Mouse (Mus musculus): ENCODE data around the gene Dbil5. TPM values are rescaled to one million over a fixed set of nuclear protein-coding genes. Genes with fewer than 3 reads are reported as not detected.

Dbil5 gene
- polyA plus RNA-seq, 1 experiment from 2014 or later: 0.38 TPM

DNA sequence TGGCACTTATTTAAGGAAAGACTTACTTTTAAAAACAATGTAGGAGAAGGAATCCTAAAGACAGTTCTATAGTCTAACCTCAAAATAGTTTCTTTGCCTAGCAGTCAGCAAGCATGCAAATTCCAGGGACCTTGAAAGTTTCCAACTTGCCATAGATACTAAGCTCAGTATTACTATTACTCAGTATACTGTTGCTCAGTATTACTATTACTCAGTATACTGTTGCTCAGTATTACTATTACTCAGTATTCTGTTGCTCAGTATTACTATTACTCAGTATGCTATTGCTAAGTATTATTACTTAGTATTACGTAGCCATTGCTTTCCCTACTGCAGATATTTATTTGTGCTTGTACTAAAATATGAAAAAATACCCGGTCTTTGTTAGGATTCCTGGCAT is 22.3 kb downstream of the Dbil5 start:
- no peak for ATAC-seq (ENCODE audit: low FRiP score)

DNA sequence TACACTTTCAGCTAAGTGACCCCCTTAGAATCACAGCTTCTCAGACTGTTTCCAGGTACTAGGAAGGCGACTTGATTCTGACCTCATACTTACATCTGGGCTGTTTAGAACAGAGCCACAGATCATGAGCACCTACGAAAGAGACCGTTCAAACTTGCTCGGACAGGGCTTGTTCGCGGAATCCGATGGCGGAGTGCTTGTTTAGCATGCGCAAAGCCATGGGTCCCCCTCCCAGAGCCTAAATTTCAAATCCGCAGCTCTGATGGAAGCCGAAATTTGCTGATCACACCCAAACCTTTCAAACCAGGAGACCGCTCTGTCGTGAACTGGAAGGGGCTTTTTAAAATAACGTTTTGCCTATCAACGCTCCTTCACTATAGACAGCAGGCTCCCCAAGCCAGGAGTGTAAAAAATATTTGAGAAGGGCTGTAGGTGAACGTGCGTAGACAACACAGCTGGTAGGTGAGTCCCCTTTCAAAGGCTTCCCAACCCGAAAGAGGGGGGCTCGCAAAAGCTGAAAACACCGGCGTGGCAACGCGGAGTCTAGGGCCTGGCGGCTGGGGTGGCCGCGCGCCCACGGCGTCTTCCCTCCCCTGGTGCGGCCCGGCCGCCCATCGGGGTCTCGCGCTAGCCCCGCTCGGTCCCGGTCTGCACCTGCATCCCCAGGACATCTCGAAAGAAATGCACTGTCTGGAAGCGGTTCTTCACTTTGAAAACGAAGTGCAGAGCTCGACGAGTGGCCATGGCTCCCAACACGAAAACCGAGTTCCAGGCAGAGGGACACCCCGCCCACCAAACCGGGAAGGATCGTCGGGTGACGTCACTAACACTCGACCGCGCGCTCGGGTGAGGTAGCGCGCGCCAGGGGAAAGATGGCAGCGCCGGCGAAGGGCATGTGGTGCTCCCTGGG is 25.7 kb downstream of the Dbil5 start, which contains the start of the genes Mrm3 and Glod4:
TSS of gene Mrm3 (plus strand) at position 815 of the 910 bp plus-strand sequence.
TSS of gene Glod4 (minus strand) at position 825 of the 910 bp plus-strand sequence.
- Histone ChIP-seq H3K27ac (replicated peaks) (peak within 1 kb of the TSS; percentile 90), H3K9me3 (replicated peaks) (no peaks in the 10 kb centered on the region), H3K4me2 (peak within 1 kb of the TSS; percentile 81), H3K9ac (replicated peaks) (peak within 1 kb of the TSS; percentile 90), H3K27me3 (replicated peaks) (no peaks in the 10 kb centered on the region), H3K4me3 (replicated peaks) (peak within 1 kb of the TSS; percentile 95), H3K36me3 (peaks cover 23% of the 10 kb centered on the region), H3K4me1 (peaks cover 40% of the 10 kb centered on the region)
- under 1% methylated on average over 60 of the region's 61 CpGs for WGBS
- ATAC-seq (ENCODE audit: low FRiP score): peak; percentile 90

More for the DNA sequence above, 22.3 kb downstream of the Dbil5 start:
- H3K9ac ChIP-seq (replicated peaks): no peak overlapping the region
- H3K27ac ChIP-seq (replicated peaks): no peak overlapping the region
- peaks cover 45% of the 10 kb centered on the region for H3K36me3 ChIP-seq
- WGBS: 96% methylated on average over 2 of the region's 2 CpGs
- H3K9me3 ChIP-seq (replicated peaks): no peaks in the 10 kb centered on the region
- H3K4me1 ChIP-seq: peaks cover 27% of the 10 kb centered on the region
- no peak overlapping the region for H3K4me2 ChIP-seq
- no peaks in the 10 kb centered on the region for H3K27me3 ChIP-seq (replicated peaks)
- H3K4me3 ChIP-seq (replicated peaks): no peak overlapping the region

DNA sequence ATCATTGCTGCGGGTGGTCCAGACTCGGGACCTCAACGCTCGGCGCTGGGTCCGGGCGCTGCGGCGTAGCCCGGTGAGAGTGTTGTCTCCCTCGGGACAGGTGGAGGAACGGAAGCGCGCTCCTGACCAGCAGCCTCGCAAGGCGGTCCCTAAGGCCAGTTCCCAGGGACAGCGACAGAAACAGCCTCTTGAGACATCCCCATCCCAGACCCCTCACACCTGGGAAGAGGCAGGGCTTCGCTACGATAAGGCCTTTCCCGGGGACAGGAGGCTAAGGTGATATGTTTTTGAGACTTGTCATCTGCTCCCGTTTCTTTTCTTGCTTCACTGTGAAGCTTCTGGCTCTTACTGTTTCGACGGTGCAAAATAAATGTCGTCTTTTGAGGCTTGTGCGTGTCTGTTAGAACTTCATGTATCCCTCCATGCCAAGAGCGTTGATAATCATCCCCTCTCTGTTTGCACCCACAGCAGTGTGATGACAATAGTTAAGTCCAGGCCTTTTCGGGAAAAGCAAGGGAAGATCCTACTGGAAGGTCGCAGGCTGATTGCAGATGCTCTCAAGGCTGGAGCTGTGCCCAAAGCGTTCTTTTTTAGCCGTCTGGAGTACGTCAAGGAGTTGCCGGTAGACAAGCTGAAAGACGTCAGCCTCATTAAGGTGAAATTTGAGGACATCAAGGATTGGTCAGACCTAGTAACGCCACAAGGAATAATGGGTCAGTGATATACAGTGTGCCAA is 26.6 kb downstream of the Dbil5 start:
- Histone ChIP-seq H3K27ac (replicated peaks) (peak overlapping the region; percentile 90), H3K4me3 (replicated peaks) (peak overlapping the region; percentile 95), H3K4me2 (peak overlapping the region; percentile 81), H3K4me1 (peaks cover 40% of the 10 kb centered on the region), H3K9me3 (replicated peaks) (no peaks in the 10 kb centered on the region), H3K36me3 (peaks cover 26% of the 10 kb centered on the region), H3K27me3 (replicated peaks) (no peaks in the 10 kb centered on the region), H3K9ac (replicated peaks) (peak overlapping the region; percentile 90)
- 3% methylated on average over 34 of the region's 34 CpGs for WGBS
- ATAC-seq (ENCODE audit: low FRiP score): peak; percentile 67

DNA sequence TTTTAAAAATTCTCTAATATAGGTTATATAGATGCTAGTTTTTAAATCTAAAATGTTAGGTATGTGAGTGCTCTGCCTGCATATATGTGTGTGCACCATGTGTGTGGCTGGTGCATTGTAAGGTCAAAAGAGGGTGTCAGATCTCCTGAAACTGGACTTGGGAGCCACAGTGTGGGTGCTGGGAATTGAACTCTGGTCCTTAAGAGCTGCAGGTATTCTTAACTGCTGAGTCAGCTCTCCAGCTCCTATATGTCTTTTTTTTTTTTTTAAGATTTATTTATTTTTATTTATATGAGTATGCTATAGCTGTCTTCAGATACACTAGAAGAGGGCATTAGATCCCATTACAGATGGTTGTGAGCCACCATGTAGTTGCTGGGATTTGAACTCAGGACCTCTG is 29.0 kb downstream of the Dbil5 start:
- no peak overlapping the region for H3K4me2 ChIP-seq
- no peak overlapping the region for H3K9ac ChIP-seq (replicated peaks)
- ATAC-seq (ENCODE audit: low FRiP score): no peak
- H3K4me1 ChIP-seq: peaks cover 37% of the 10 kb centered on the region
- no peaks in the 10 kb centered on the region for H3K27me3 ChIP-seq (replicated peaks)
- no peak overlapping the region for H3K27ac ChIP-seq (replicated peaks)
- H3K36me3 ChIP-seq: peaks cover 29% of the 10 kb centered on the region
- no peaks in the 10 kb centered on the region for H3K9me3 ChIP-seq (replicated peaks)
- H3K4me3 ChIP-seq (replicated peaks): no peak overlapping the region

DNA sequence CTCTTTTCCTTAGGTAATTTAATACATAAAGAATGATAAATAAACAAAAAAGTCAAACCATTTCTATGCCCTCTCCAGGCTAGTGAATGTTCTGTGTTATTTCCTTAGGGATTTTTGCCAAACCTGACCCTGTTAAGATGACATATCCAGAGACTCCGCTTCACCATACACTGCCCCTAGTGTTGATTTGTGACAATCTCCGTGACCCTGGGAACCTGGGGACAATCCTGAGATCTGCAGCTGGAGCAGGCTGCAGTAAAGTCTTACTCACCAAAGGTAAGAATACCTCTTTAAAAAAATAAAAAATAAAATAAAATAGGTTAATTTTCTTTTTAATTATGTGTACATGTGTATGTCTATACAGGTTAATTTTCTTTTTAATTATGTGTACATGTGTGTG is 29.8 kb downstream of the Dbil5 start:
- H3K4me3 ChIP-seq (replicated peaks): no peak overlapping the region
- H3K27me3 ChIP-seq (replicated peaks): no peaks in the 10 kb centered on the region
- H3K27ac ChIP-seq (replicated peaks): no peak overlapping the region
- H3K36me3 ChIP-seq: peaks cover 29% of the 10 kb centered on the region
- no peak overlapping the region for H3K4me2 ChIP-seq
- H3K9me3 ChIP-seq (replicated peaks): no peaks in the 10 kb centered on the region
- 54% methylated on average over 2 of the region's 2 CpGs for WGBS
- peaks cover 31% of the 10 kb centered on the region for H3K4me1 ChIP-seq
- ATAC-seq (ENCODE audit: low FRiP score): no peak
- no peak overlapping the region for H3K9ac ChIP-seq (replicated peaks)

DNA sequence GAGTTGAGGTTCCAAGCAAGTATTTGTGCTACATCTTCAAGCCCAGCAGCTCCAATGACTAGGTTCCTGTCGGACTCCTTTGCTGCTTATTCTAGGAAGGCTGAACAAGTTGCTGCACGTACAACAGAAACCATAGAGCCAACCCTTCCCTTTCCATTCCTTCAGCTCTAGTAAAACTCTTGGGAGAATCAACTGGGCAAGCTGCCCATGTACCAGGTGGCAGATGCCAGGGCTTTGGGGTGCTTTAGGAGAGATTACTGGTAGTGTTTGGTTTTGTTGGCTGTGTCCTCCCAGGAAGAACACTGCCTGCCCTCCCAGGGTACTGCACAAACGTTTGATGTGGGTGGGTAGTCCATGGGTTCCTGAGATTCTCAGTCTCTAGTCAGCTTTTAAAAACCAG is 34.6 kb downstream of the Dbil5 start:
- Histone ChIP-seq H3K4me3 (replicated peaks) (no peak overlapping the region), H3K4me1 (peaks cover 18% of the 10 kb centered on the region), H3K27me3 (replicated peaks) (no peaks in the 10 kb centered on the region), H3K4me2 (no peak overlapping the region), H3K9ac (replicated peaks) (no peak overlapping the region), H3K36me3 (peaks cover 29% of the 10 kb centered on the region), H3K9me3 (replicated peaks) (no peaks in the 10 kb centered on the region), H3K27ac (replicated peaks) (no peak overlapping the region)
- WGBS: 55% methylated on average over 3 of the region's 3 CpGs
- ATAC-seq (ENCODE audit: low FRiP score): no peak

DNA sequence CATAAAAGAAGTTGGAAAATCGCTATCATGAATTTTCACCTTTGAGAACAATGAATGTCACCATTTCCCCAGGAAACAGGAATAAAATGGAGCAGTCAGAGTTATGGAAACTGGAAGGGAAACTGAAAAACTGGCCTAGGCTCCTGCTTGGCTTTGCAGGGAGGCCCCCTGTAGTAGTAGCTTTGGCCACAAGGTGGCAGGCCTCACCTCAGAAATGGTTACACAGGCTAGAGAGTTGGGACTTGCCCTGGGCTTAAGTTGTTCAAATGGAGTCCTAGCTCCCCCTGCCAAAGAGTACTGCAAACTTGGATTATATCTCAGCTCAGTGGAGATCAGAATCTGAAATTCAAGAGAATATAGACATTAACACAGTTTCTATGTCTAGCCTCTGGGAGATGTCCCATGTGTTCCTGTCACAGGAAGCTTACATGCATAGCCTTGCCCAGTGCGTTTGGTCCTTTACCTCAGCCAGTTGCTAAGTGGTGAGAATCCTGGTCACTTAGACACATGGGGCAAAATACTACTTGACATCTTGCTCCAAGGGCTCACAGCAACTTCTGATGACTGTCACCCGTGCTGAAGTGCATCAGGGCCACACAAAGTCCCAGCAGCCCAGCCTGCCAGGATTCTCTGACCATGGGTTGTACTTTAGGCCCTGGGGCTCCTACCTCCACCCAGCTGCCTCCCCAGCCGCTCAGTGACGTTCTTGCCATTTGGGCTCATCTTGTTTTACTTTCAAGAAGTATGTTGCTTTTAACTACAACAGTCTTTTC is 35.9 kb downstream of the Dbil5 start:
- Histone ChIP-seq H3K4me2 (no peak overlapping the region), H3K4me3 (replicated peaks) (no peak overlapping the region), H3K27me3 (replicated peaks) (no peaks in the 10 kb centered on the region), H3K4me1 (peaks cover 18% of the 10 kb centered on the region), H3K9me3 (replicated peaks) (no peaks in the 10 kb centered on the region), H3K9ac (replicated peaks) (no peak overlapping the region), H3K27ac (replicated peaks) (0 out of 2 replicates have a peak overlapping the region, but pooled peaks have one; percentile 6), H3K36me3 (peaks cover 33% of the 10 kb centered on the region)
- WGBS: 41% methylated on average over 5 of the region's 5 CpGs
- ATAC-seq (ENCODE audit: low FRiP score): peak; percentile 57; the same call in 1 of the 2 replicates

DNA sequence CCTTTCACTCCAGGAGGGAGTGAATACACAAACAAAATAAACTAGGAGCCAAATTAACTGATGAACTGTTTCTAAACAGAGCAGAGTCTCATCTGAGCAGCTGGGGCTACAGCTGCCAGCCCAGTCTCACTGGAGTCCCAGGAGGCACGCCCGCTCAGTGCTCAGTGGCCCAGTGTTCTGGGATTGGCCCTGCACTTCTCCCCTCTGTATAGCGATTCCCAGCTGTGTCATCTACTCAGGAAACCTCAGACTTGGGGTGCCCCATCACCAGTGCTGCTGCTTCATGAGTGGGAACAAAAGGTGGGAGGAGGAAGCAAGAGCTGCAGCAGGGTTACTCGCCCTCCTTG is 36.5 kb downstream of the Dbil5 start:
- 0 out of 2 replicates have a peak overlapping the region, but pooled peaks have one; percentile 23 for H3K27ac ChIP-seq (replicated peaks)
- WGBS: 56% methylated on average over 4 of the region's 4 CpGs

DNA sequence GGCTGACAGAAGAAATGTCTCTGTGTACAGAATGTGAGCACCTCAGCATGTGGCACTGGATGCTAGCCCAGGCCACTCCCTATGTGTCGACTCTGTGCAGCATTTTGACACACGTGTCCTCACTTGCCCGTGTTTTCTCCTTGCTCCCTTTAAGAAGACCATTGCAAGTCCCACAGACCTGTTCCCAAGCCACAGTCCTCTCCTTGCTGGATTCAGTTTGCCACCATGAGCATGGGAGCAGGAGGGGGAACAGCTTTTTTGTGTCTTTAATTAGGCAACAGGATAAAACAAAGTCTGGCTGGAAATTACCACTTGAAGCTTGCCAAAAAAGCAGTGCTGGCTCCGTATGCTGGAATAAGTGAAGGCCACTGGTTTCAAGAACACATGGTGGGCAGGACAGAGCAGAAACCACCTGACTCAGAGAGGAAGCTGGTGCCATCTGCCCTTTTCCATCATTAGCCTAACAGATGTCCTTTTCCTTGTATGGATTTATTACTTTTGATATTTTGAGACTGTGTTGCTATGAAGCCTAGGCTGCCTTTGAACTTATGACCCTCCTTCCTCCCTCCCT is 38.1 kb downstream of the Dbil5 start:
- WGBS: 67% methylated on average over 4 of the region's 4 CpGs
- no peak overlapping the region for H3K27ac ChIP-seq (replicated peaks)
- H3K27me3 ChIP-seq (replicated peaks): no peaks in the 10 kb centered on the region
- H3K36me3 ChIP-seq: peaks cover 14% of the 10 kb centered on the region
- no peak overlapping the region for H3K4me3 ChIP-seq (replicated peaks)
- no peak overlapping the region for H3K4me2 ChIP-seq
- no peak for ATAC-seq (ENCODE audit: low FRiP score)
- H3K4me1 ChIP-seq: peaks cover 26% of the 10 kb centered on the region
- H3K9me3 ChIP-seq (replicated peaks): no peaks in the 10 kb centered on the region
- H3K9ac ChIP-seq (replicated peaks): no peak overlapping the region

More for the DNA sequence above, 36.5 kb downstream of the Dbil5 start:
- no peaks in the 10 kb centered on the region for H3K27me3 ChIP-seq (replicated peaks)
- no peak overlapping the region for H3K9ac ChIP-seq (replicated peaks)
- no peak overlapping the region for H3K4me3 ChIP-seq (replicated peaks)
- no peak overlapping the region for H3K4me2 ChIP-seq
- peaks cover 28% of the 10 kb centered on the region for H3K36me3 ChIP-seq
- no peaks in the 10 kb centered on the region for H3K9me3 ChIP-seq (replicated peaks)
- peaks cover 18% of the 10 kb centered on the region for H3K4me1 ChIP-seq
- ATAC-seq (ENCODE audit: low FRiP score): no peak

DNA sequence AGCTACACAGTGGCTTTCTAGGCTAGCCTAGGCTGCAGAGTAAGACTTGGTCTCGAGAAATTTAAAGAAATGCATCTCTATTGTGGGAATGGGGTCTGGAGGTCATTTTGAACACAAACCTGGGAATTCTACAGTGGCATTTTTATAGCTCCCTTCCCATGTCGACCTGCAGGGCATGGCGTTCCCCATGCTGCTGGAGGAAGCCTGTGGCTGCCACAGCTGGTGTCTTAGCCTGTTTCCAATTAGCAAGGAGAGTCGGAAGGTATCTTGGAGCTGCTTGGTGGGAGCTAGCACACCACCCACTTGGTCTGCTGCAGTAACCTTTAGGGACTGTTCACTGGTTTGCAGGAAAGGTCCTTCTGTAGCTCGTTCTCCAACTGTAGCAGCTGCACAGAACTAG is 38.7 kb downstream of the Dbil5 start:
- Histone ChIP-seq H3K27ac (replicated peaks) (0 out of 2 replicates have a peak overlapping the region, but pooled peaks have one; percentile 13), H3K27me3 (replicated peaks) (no peaks in the 10 kb centered on the region), H3K4me2 (no peak overlapping the region), H3K4me3 (replicated peaks) (no peak overlapping the region), H3K9me3 (replicated peaks) (no peaks in the 10 kb centered on the region), H3K4me1 (peaks cover 32% of the 10 kb centered on the region), H3K9ac (replicated peaks) (no peak overlapping the region), H3K36me3 (peaks cover 8% of the 10 kb centered on the region)
- ATAC-seq (ENCODE audit: low FRiP score): no peak
- 30% methylated on average over 5 of the region's 5 CpGs for whole genome bisulfite sequencing

DNA sequence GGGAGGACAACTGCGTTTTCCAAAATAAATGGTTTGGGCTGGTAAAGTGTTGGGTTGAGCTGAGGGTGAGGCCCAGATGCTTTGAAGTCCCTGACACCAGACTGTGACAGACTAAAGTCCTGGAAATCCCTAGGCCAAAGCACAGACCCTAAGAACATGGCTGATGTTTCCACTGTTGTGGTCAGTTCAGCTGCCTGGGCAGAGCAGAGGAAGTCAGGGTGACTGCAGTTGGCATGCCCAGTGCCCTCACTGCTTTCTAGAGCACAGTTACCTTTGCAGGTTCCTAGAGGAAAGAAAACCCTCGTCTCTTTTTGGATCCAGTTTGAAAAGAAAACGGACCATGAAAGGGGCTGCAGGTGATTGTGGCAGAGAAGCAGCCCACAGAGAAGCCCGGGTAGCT is 40.0 kb downstream of the Dbil5 start:
- no peaks in the 10 kb centered on the region for H3K27me3 ChIP-seq (replicated peaks)
- ATAC-seq (ENCODE audit: low FRiP score): no peak
- no peak overlapping the region for H3K4me3 ChIP-seq (replicated peaks)
- no peak overlapping the region for H3K4me2 ChIP-seq
- H3K36me3 ChIP-seq: peaks cover 5% of the 10 kb centered on the region
- no peak overlapping the region for H3K27ac ChIP-seq (replicated peaks)
- no peaks in the 10 kb centered on the region for H3K9me3 ChIP-seq (replicated peaks)
- WGBS: 77% methylated on average over 4 of the region's 4 CpGs
- H3K9ac ChIP-seq (replicated peaks): no peak overlapping the region
- H3K4me1 ChIP-seq: peaks cover 36% of the 10 kb centered on the region

All from neural tube, embryonic 15.5 days (tissue).